Mouse (Mus musculus): ENCODE measurements around the gene Usp3. TPM values are rescaled to one million over a fixed set of nuclear protein-coding genes. Genes with fewer than 3 reads are reported as not detected.

Gene Usp3
- polyA plus RNA-seq, 1 experiment from 2014 or later, result 63.4 TPM

GRCm38 (mm10) chr9:66593613-66593969, 649 bp upstream of the Usp3 start:
- TF ChIP-seq CTCF (IDR thresholded peaks at IDR 0.05; ENCODE audit: low read depth), result no peak
- Histone ChIP-seq H3K4me2 (ENCODE audit: low read length) (peak overlapping the region; percentile 78), H3K9ac (ENCODE audit: low read depth, low read length) (peak overlapping the region; percentile 100), H3K9me3 (replicated peaks; ENCODE audit: low read length) (no peaks in the 10 kb centered on the region), H3K36me3 (ENCODE audit: insufficient read depth, low read length) (no peaks in the 10 kb centered on the region), H3K4me3 (replicated peaks; ENCODE audit: low read depth, low read length) (peak overlapping the region; percentile 98), H3K4me1 (replicated peaks; ENCODE audit: insufficient read depth, low read length) (peaks cover 18% of the 10 kb centered on the region), H3K27ac (peak overlapping the region; percentile 97), H3K27me3 (ENCODE audit: insufficient read depth, low read length) (no peaks in the 10 kb centered on the region)
- WGBS, result 2% methylated on average over 12 of the region's 12 CpGs
- ATAC-seq (replicated peaks; ENCODE audit: low FRiP score, low read depth) (no peak), DNase-seq (ENCODE audit: low spot score) (no peak)

- H3K4me3 ChIP-seq (replicated peaks; ENCODE audit: low read depth, low read length), result peak overlapping the region; percentile 98
- peak overlapping the region; percentile 78 for H3K4me2 ChIP-seq (ENCODE audit: low read length)
- ATAC-seq (replicated peaks; ENCODE audit: low FRiP score, low read depth) (peak; percentile 14; the same call in 1 of the 2 replicates), DNase-seq (ENCODE audit: low spot score) (peak; percentile 73)
- H3K4me1 ChIP-seq (replicated peaks; ENCODE audit: insufficient read depth, low read length), result peaks cover 19% of the 10 kb centered on the region
- peak overlapping the region; percentile 100 for H3K9ac ChIP-seq (ENCODE audit: low read depth, low read length)
- no peaks in the 10 kb centered on the region for H3K27me3 ChIP-seq (ENCODE audit: insufficient read depth, low read length)
- no peak for TF ChIP-seq CTCF (IDR thresholded peaks at IDR 0.05; ENCODE audit: low read depth)
- H3K9me3 ChIP-seq (replicated peaks; ENCODE audit: low read length), result no peaks in the 10 kb centered on the region
- under 1% methylated on average over 81 of the region's 83 CpGs for WGBS
- H3K27ac ChIP-seq, result peak overlapping the region; percentile 97
- no peaks in the 10 kb centered on the region for H3K36me3 ChIP-seq (ENCODE audit: insufficient read depth, low read length)
Observed at GRCm38 (mm10) chr9:66591851-66592645, 894 bp downstream of the Usp3 start.

DNA sequence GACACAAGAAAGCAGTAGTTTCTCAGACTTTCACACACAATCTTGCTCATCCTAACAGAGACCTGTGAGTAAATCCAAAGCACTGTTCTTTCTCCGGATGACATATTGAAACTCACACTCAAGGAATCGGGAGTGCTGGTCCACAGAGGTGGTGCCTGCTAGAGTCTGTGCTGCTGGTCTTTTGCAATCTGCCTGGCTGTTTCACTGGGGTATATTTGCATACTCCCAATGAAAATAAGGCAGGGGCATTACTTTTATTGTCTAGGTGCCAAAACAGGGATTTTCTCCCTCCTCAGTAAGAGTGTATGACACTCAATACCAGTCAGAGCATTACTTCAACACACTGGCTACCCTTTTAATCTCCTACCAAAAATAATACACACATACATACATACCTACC, 2.9 kb downstream of the Usp3 start:
- TF ChIP-seq CTCF (IDR thresholded peaks at IDR 0.05; ENCODE audit: low read depth), result no peak
- no peak for DNase-seq (ENCODE audit: low spot score)
- H3K4me2 ChIP-seq (ENCODE audit: low read length), result no peak overlapping the region
- no peak for ATAC-seq (replicated peaks; ENCODE audit: low FRiP score, low read depth)
- H3K27me3 ChIP-seq (ENCODE audit: insufficient read depth, low read length), result no peaks in the 10 kb centered on the region
- no peak overlapping the region for H3K4me3 ChIP-seq (replicated peaks; ENCODE audit: low read depth, low read length)
- H3K4me1 ChIP-seq (replicated peaks; ENCODE audit: insufficient read depth, low read length), result peaks cover 17% of the 10 kb centered on the region
- no peak overlapping the region for H3K27ac ChIP-seq
- no peaks in the 10 kb centered on the region for H3K9me3 ChIP-seq (replicated peaks; ENCODE audit: low read length)
- no peaks in the 10 kb centered on the region for H3K36me3 ChIP-seq (ENCODE audit: insufficient read depth, low read length)
- 66% methylated on average over 2 of the region's 2 CpGs for WGBS
- H3K9ac ChIP-seq (ENCODE audit: low read depth, low read length), result no peak overlapping the region

DNA sequence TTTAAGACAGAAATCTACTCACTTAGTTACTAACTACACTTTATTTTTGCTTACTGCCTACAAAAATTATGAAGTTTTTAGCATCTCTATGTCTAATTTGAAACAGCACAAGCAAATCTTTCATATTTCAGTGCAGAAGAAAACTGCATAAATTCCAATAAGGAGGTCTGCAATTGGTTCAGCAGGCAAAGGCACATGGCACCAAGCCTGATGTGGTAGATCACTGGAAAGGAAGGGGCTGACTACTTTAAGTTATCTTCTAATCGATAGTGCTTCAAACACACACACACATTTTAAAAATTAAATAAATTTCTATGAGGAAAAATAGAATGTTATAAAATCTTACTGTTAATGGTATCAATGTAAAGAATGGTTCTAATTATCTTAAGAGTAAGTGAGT, 5.9 kb downstream of the Usp3 start:
- H3K4me2 ChIP-seq (ENCODE audit: low read length), result no peak overlapping the region
- H3K4me1 ChIP-seq (replicated peaks; ENCODE audit: insufficient read depth, low read length), result peaks cover 11% of the 10 kb centered on the region
- 93% methylated on average over 1 of the region's 1 CpGs for WGBS
- no peak for ATAC-seq (replicated peaks; ENCODE audit: low FRiP score, low read depth)
- no peak overlapping the region for H3K9ac ChIP-seq (ENCODE audit: low read depth, low read length)
- no peaks in the 10 kb centered on the region for H3K36me3 ChIP-seq (ENCODE audit: insufficient read depth, low read length)
- DNase-seq (ENCODE audit: low spot score), result no peak
- no peak overlapping the region for H3K27ac ChIP-seq
- no peaks in the 10 kb centered on the region for H3K27me3 ChIP-seq (ENCODE audit: insufficient read depth, low read length)
- no peaks in the 10 kb centered on the region for H3K9me3 ChIP-seq (replicated peaks; ENCODE audit: low read length)
- no peak for TF ChIP-seq CTCF (IDR thresholded peaks at IDR 0.05; ENCODE audit: low read depth)
- no peak overlapping the region for H3K4me3 ChIP-seq (replicated peaks; ENCODE audit: low read depth, low read length)

- WGBS, result 56% methylated on average over 1 of the region's 1 CpGs
- DNase-seq (ENCODE audit: low spot score), result no peak
- no peak for ATAC-seq (replicated peaks; ENCODE audit: low FRiP score, low read depth)
- Histone ChIP-seq H3K9me3 (replicated peaks; ENCODE audit: low read length) (no peaks in the 10 kb centered on the region), H3K27ac (no peak overlapping the region), H3K4me3 (replicated peaks; ENCODE audit: low read depth, low read length) (no peak overlapping the region), H3K4me2 (ENCODE audit: low read length) (no peak overlapping the region), H3K36me3 (ENCODE audit: insufficient read depth, low read length) (no peaks in the 10 kb centered on the region), H3K9ac (ENCODE audit: low read depth, low read length) (no peak overlapping the region), H3K27me3 (ENCODE audit: insufficient read depth, low read length) (no peaks in the 10 kb centered on the region), H3K4me1 (replicated peaks; ENCODE audit: insufficient read depth, low read length) (peaks cover 11% of the 10 kb centered on the region)
- TF ChIP-seq CTCF (IDR thresholded peaks at IDR 0.05; ENCODE audit: low read depth), result no peak
Observed at GRCm38 (mm10) chr9:66586533-66586932, 6.4 kb downstream of the Usp3 start.

DNA sequence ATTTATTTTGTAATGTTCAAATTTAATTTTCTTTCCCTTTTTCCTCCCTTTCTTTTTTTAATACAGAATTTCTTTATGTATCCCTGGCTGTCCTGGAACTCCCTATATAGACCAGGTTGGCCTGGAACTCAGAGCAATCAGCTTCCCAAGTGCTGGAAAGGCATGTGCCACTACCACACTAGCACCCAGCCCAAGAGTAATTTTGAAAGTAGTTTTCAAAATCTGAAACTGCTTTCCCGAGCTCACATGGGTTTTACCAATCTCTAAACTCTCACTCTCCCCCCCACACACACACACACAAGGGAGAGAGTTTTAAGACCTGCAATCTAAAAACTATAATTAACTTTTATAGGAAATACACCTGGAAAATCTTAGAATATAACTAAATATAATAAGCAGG, 7.8 kb downstream of the Usp3 start:
- TF ChIP-seq CTCF (IDR thresholded peaks at IDR 0.05; ENCODE audit: low read depth), result no peak
- 63% methylated on average over 1 of the region's 1 CpGs for WGBS
- H3K9me3 ChIP-seq (replicated peaks; ENCODE audit: low read length), result no peaks in the 10 kb centered on the region
- no peak for ATAC-seq (replicated peaks; ENCODE audit: low FRiP score, low read depth)
- H3K36me3 ChIP-seq (ENCODE audit: insufficient read depth, low read length), result no peaks in the 10 kb centered on the region
- H3K9ac ChIP-seq (ENCODE audit: low read depth, low read length), result no peak overlapping the region
- no peaks in the 10 kb centered on the region for H3K27me3 ChIP-seq (ENCODE audit: insufficient read depth, low read length)
- no peak overlapping the region for H3K4me2 ChIP-seq (ENCODE audit: low read length)
- no peak overlapping the region for H3K27ac ChIP-seq
- DNase-seq (ENCODE audit: low spot score), result no peak
- no peak overlapping the region for H3K4me3 ChIP-seq (replicated peaks; ENCODE audit: low read depth, low read length)
- H3K4me1 ChIP-seq (replicated peaks; ENCODE audit: insufficient read depth, low read length), result peaks cover 7% of the 10 kb centered on the region
